Comparison of ENCODE assay signal across 8 mouse cellular contexts in the genomic region with DNA sequence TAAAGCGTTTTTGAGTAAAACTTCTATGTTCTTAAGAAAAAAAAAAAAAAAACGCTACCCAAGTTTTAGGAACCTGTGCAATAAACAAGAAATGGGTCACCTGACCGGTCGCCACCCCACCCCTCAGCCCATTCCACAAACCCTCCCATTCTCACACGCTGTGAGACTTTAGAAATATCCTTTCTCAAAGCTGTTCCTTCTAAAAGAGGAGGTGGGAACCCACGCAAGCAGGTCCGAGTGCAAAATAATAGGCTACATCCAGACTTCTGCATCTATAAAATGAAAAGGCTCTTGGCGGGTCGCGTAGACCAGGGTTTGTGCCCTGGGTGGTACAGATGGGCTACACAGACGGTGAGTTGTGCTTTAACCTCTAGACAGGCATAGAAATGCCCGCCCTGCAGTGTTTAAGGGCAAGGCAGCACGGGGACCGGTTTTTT. TPM values are rescaled to one million over a fixed set of nuclear protein-coding genes. Genes with fewer than 3 reads are reported as not detected.
DNase-seq lines count a peak whose midpoint lies in the region; ATAC-seq and TF ChIP-seq lines count a peak whose summit lies in the region.

No protein-coding gene starts in this region.

- TF ChIP-seq POLR2A in MEL (IDR thresholded peaks at IDR 0.05; ENCODE audit: control insufficient read depth in 1 of 2, insufficient read depth in 1 of 2, low read depth in 1 of 2, low read length in 2 of 2, poor library complexity in 1 of 2): peak in 1 of 2 experiments; percentile 21; a peak in 1 of 4 replicates

- no peaks in the 10 kb centered on the region for H3K9me3 ChIP-seq in MEL (replicated peaks; ENCODE audit: insufficient read depth, low read length)
- no peaks in the 10 kb centered on the region for H3K9me3 ChIP-seq in forebrain, embryonic 11.5 days (ENCODE audit: control insufficient read depth, low read length)
- H3K9me3 ChIP-seq in limb, embryonic 10.5 days (replicated peaks): no peaks in the 10 kb centered on the region
- H3K9me3 ChIP-seq in midbrain, embryonic 15.5 days: no peaks in the 10 kb centered on the region

- peaks cover 4 to 8% of the 10 kb centered on the region in 2 experiments for H3K4me1 ChIP-seq in MEL (ENCODE audit: control insufficient read depth in 1 of 2, insufficient read depth in 2 of 2, low read length in 2 of 2)
- H3K4me1 ChIP-seq in forebrain, embryonic 11.5 days (replicated peaks; ENCODE audit: control insufficient read depth, insufficient read depth, low read length): peaks cover 6% of the 10 kb centered on the region; the same call in 1 of the 2 replicates
- peaks cover 28% of the 10 kb centered on the region for H3K4me1 ChIP-seq in limb, embryonic 10.5 days
- H3K4me1 ChIP-seq in midbrain, embryonic 15.5 days: peaks cover 22% of the 10 kb centered on the region

- no peak for ATAC-seq in forebrain, embryonic 11.5 days (replicated peaks; ENCODE audit: low FRiP score)
- no peak for ATAC-seq in midbrain, embryonic 15.5 days (replicated peaks)

- no peaks in the 10 kb centered on the region for H3K27me3 ChIP-seq in MEL (ENCODE audit: control insufficient read depth in 1 of 2, insufficient read depth in 2 of 2, low read length in 2 of 2)
- H3K27me3 ChIP-seq in forebrain, embryonic 11.5 days (ENCODE audit: control insufficient read depth, insufficient read depth, low read length): no peaks in the 10 kb centered on the region
- no peaks in the 10 kb centered on the region for H3K27me3 ChIP-seq in limb, embryonic 10.5 days (ENCODE audit: low read depth, poor library complexity, severe bottlenecking)
- no peaks in the 10 kb centered on the region for H3K27me3 ChIP-seq in midbrain, embryonic 15.5 days (replicated peaks)

- H3K4me3 ChIP-seq in layer of hippocampus, adult 2 months: peak overlapping the region; percentile 72
- H3K4me3 ChIP-seq in MEL (ENCODE audit: control insufficient read depth in 1 of 2, insufficient read depth in 1 of 2, low read depth in 2 of 2, low read length in 2 of 2): peak overlapping the region; percentile 59 to 68
- peak overlapping the region; percentile 96 for H3K4me3 ChIP-seq in forebrain, embryonic 11.5 days (ENCODE audit: low read depth, low read length)
- H3K4me3 ChIP-seq in limb, embryonic 10.5 days: peak overlapping the region; percentile 91
- H3K4me3 ChIP-seq in midbrain, embryonic 15.5 days: peak overlapping the region; percentile 72

- H3K36me3 ChIP-seq in MEL (ENCODE audit: control insufficient read depth in 1 of 2, insufficient read depth in 2 of 2, low read length in 2 of 2): peaks cover 0 to 12% of the 10 kb centered on the region in 2 experiments; a peak in 2 of 4 replicates
- peaks cover 6% of the 10 kb centered on the region; the same call in 1 of the 2 replicates for H3K36me3 ChIP-seq in forebrain, embryonic 11.5 days (ENCODE audit: control insufficient read depth, insufficient read depth, low read length)
- H3K36me3 ChIP-seq in limb, embryonic 10.5 days: peaks cover 14% of the 10 kb centered on the region
- peaks cover 7% of the 10 kb centered on the region; the same call in 1 of the 2 replicates for H3K36me3 ChIP-seq in midbrain, embryonic 15.5 days (replicated peaks)

- peaks cover 12% of the 10 kb centered on the region; the same call in 1 of the 2 replicates for H3K79me2 ChIP-seq in MEL (ENCODE audit: control insufficient read depth, insufficient read depth, low read length, poor library complexity)

- H3K4me2 ChIP-seq in forebrain, embryonic 11.5 days (ENCODE audit: low read depth, low read length, severe bottlenecking): peak overlapping the region; percentile 97
- peak overlapping the region; percentile 99 for H3K4me2 ChIP-seq in midbrain, embryonic 15.5 days

- TF ChIP-seq EP300 in MEL (IDR thresholded peaks at IDR 0.05; ENCODE audit: low read depth in 1 of 2, low read length in 2 of 2): no peak; a peak in 1 of 4 replicates

- TF ChIP-seq CTCF in layer of hippocampus, adult 2 months (conservative IDR thresholded peaks at IDR 0.05): no peak
- TF ChIP-seq CTCF in MEL (IDR thresholded peaks at IDR 0.05 in 2 of 3, conservative IDR thresholded peaks at IDR 0.05 in 1 of 3; ENCODE audit: control insufficient read depth in 1 of 3, insufficient read depth in 1 of 3, low read depth in 2 of 3, low read length in 3 of 3, poor library complexity in 1 of 3, severe bottlenecking in 1 of 3): no peak

- peak overlapping the region; percentile 99 for H3K27ac ChIP-seq in layer of hippocampus, adult 2 months
- peak overlapping the region; percentile 68 for H3K27ac ChIP-seq in MEL (ENCODE audit: control insufficient read depth, low read depth, low read length)
- H3K27ac ChIP-seq in forebrain, embryonic 11.5 days (ENCODE audit: low read depth, low read length): peak overlapping the region; percentile 95
- H3K27ac ChIP-seq in limb, embryonic 10.5 days: peak overlapping the region; percentile 87
- H3K27ac ChIP-seq in midbrain, embryonic 15.5 days: peak overlapping the region; percentile 99

- TF ChIP-seq RAD21 in MEL (IDR thresholded peaks at IDR 0.05; ENCODE audit: low read depth, low read length): no peak

- no peak for DNase-seq in layer of hippocampus, adult 2 months (ENCODE audit: low spot score in 2 of 2)
- no peak for DNase-seq in layer of hippocampus, postnatal 14 days (ENCODE audit: low spot score in 2 of 2)
- DNase-seq in MEL (ENCODE audit: low read depth, low spot score): no peak
- DNase-seq in forebrain, embryonic 11.5 days (ENCODE audit: low spot score): no peak
- DNase-seq in limb, embryonic 10.5 days (ENCODE audit: low spot score): no peak
- DNase-seq in thymus, postnatal 36 days: no peak
- no peak for DNase-seq in ovary, adult 18-20 months (ENCODE audit: low spot score)

- H3K9ac ChIP-seq in MEL (ENCODE audit: control insufficient read depth, low read depth, low read length, poor library complexity, severe bottlenecking): peak overlapping the region; percentile 67
- H3K9ac ChIP-seq in forebrain, embryonic 11.5 days (ENCODE audit: low read length): peak overlapping the region; percentile 73
- H3K9ac ChIP-seq in midbrain, embryonic 15.5 days: peak overlapping the region; percentile 61

- WGBS in forebrain, embryonic 11.5 days: 2% methylated on average over 14 of the region's 14 CpGs
- WGBS in limb, embryonic 10.5 days: 2% methylated on average over 14 of the region's 14 CpGs
- WGBS in midbrain, embryonic 15.5 days: 1% methylated on average over 14 of the region's 14 CpGs

TF ChIP-seq in MEL, 35 proteins besides CTCF, POLR2A, EP300 and RAD21 (continues in another document):
- TF ChIP-seq TBP (IDR thresholded peaks at IDR 0.05; ENCODE audit: low read depth, low read length) (0 out of 2 replicates have a peak, but pooled peaks have one; percentile 9), SIN3A (IDR thresholded peaks at IDR 0.05; ENCODE audit: low read length) (peak; percentile 74), USF1 (IDR thresholded peaks at IDR 0.05; ENCODE audit: low read depth, low read length) (peak; percentile 95), UBTF (IDR thresholded peaks at IDR 0.05; ENCODE audit: borderline replicate concordance, insufficient read depth, low read depth, low read length) (no peak), POLR2AphosphoS5 (IDR thresholded peaks at IDR 0.05; ENCODE audit: borderline replicate concordance, low read depth, low read length) (no peak), JUND (IDR thresholded peaks at IDR 0.05; ENCODE audit: low read depth, low read length) (no peak), HCFC1 (IDR thresholded peaks at IDR 0.05; ENCODE audit: low read depth, low read length) (peak; percentile 52; the same call in 1 of the 2 replicates), E2F4 (IDR thresholded peaks at IDR 0.05; ENCODE audit: borderline replicate concordance, low read depth, low read length) (no peak; the same call in 1 of the 2 replicates), CHD1 (IDR thresholded peaks at IDR 0.05; ENCODE audit: low read depth, low read length) (no peak; the same call in 1 of the 2 replicates), GABPA (IDR thresholded peaks at IDR 0.05; ENCODE audit: low read depth, low read length) (no peak), NELFE (IDR thresholded peaks at IDR 0.05; ENCODE audit: low read depth, low read length) (no peak), MXI1 (IDR thresholded peaks at IDR 0.05; ENCODE audit: low read depth, low read length) (peak; percentile 53; the same call in 1 of the 2 replicates), TCF12 (IDR thresholded peaks at IDR 0.05; ENCODE audit: low read depth, low read length) (no peak; the same call in 1 of the 2 replicates), ETS1 (IDR thresholded peaks at IDR 0.05; ENCODE audit: low read depth, low read length) (no peak), CHD2 (IDR thresholded peaks at IDR 0.05; ENCODE audit: low read length) (no peak), ZMIZ1 (IDR thresholded peaks at IDR 0.05; ENCODE audit: low read depth, low read length) (0 out of 2 replicates have a peak, but pooled peaks have one; percentile 36), TAL1 (IDR thresholded peaks at IDR 0.05; ENCODE audit: low read length) (no peak), SMC3 (IDR thresholded peaks at IDR 0.05; ENCODE audit: low read depth, low read length) (no peak), BHLHE40 (IDR thresholded peaks at IDR 0.05; ENCODE audit: borderline replicate concordance, low read depth, low read length) (peak; percentile 71; the same call in 1 of the 2 replicates), ZNF384 (IDR thresholded peaks at IDR 0.05; ENCODE audit: low read depth, low read length) (peak; percentile 95)

RNA-seq across cellular contexts. Expression of gene Tob1, which starts 1.5 kb away (rescaled TPM):
- total RNA-seq in layer of hippocampus, adult 2 months (2021): 10 to 100 TPM; 36.6 to 39.2 TPM
- 10 to 100 TPM; 32.3 to 32.4 TPM for total RNA-seq in layer of hippocampus, postnatal 14 days (2021)
- total RNA-seq in MEL (2012; rRNA removed): 2.4 and 3.4 TPM in 2 replicates
- 1 to 10 TPM in 1 of 2 experiments, not detected in 1; 7.5 TPM for polyA plus RNA-seq in MEL (2012; ENCODE audit: insufficient read depth in 1 of 2, insufficient read length in 2 of 2, low read depth in 1 of 2, low replicate concordance in 2 of 2, missing spikeins in 1 of 2)
- polyA plus RNA-seq in forebrain, embryonic 11.5 days (2014; fragmentation: Nextera tagmentation; extraction: Ambion mirVana): 43.0 and 44.0 TPM in 2 replicates
- polyA plus RNA-seq in limb, embryonic 10.5 days (2016; fragmentation: Nextera tagmentation; extraction: Ambion mirVana): 15.0 and 22.5 TPM in 2 replicates
- polyA plus RNA-seq in midbrain, embryonic 15.5 days (2015; fragmentation: Nextera tagmentation; extraction: Ambion mirVana): 27.3 and 31.2 TPM in 2 replicates

RNA-seq across cellular contexts. Expression of gene Wfikkn2, which starts 36.1 kb away (rescaled TPM):
- under 1 TPM; 0.49 to 0.72 TPM for total RNA-seq in layer of hippocampus, adult 2 months (2021)
- total RNA-seq in layer of hippocampus, postnatal 14 days (2021): 1 to 10 TPM; 1.4 to 5.1 TPM
- total RNA-seq in MEL (2012; rRNA removed): not detected in 2 replicates
- not detected for polyA plus RNA-seq in MEL (2012; ENCODE audit: insufficient read depth in 1 of 2, insufficient read length in 2 of 2, low read depth in 1 of 2, low replicate concordance in 2 of 2, missing spikeins in 1 of 2)
- polyA plus RNA-seq in forebrain, embryonic 11.5 days (2014; fragmentation: Nextera tagmentation; extraction: Ambion mirVana): 1.9 and 2.9 TPM in 2 replicates
- 1.6 and 7.9 TPM in 2 replicates for polyA plus RNA-seq in limb, embryonic 10.5 days (2016; fragmentation: Nextera tagmentation; extraction: Ambion mirVana)
- 5.5 and 5.6 TPM in 2 replicates for polyA plus RNA-seq in midbrain, embryonic 15.5 days (2015; fragmentation: Nextera tagmentation; extraction: Ambion mirVana)
